Mouse (Mus musculus) ovary, postnatal 36 days (tissue): ENCODE results near the gene Cntn6.

ENCODE experiments used
- DNase-seq: peaks from one replicate; pipeline ENCODE4 v3.0.0; 2022; ENCODE audit warnings: low spot score, mixed read lengths

The Cntn6 gene

DNA sequence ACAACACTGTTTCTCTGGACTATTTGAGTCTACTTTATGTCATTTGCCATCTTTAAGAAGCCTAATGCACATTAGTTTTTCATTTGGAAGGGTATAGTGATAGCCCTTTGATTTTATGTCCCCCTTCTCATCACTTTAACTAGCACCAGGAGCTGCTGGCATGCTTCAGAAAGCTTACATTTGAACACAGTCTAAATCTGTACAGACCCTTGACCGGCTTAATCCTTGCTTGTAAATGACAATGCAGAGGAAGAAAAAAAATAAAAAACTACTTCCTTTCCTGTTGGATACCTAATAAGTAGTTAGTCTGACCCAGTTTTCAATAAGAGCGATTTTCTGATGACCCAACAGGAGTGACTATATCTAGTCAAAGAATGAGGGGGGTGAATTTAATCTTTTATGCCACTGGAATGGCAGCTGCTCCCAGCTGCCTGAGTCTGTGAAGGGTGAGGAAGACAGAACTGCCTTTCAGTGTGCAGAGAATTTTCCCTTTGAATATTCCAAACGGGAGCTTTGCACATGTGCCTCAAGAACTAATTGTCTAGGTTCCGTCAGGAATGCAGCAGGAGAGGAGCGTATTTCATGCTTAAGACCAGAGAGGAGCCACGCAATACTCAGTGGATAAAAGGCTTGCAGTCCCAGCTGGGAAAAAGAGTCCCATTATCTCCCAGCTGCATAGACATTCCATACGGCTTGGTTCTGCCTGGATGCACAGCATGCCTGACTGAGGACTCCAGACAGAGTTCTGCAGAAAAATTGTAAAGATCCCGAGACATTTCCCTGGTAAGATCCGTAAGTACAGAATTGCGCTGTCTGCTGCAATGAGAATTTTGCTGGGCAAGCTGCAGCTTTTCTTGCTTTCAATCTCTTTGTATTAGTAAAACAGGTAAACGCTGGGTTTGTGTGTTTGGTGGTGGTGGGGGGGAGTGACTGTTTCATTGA, at the start of gene Cntn6:
Gene Cntn6, plus strand, starts transcription at position 301 of the 942 bp plus-strand sequence.
- DNase-seq, result no peak

DNA sequence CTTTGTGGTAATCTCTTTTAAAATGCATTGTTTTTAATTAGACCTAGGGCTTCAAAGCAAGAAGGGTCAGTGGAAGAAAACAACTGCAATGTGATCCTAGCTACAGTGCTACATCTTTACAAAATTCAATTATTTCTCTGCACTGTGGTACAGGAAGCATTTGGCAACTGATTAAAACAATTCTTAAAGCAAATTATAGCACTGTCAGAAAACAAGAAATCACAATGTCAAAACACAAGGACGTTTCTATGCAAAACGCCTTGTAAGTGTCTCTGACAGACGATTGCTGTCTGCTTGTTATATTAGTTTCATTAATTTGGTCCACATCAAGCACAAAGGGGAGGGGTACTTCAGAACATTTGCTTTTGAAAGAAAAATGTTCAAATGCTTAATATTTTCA, 48.9 kb upstream of the Cntn6 start:
- DNase-seq, result no peak

DNA sequence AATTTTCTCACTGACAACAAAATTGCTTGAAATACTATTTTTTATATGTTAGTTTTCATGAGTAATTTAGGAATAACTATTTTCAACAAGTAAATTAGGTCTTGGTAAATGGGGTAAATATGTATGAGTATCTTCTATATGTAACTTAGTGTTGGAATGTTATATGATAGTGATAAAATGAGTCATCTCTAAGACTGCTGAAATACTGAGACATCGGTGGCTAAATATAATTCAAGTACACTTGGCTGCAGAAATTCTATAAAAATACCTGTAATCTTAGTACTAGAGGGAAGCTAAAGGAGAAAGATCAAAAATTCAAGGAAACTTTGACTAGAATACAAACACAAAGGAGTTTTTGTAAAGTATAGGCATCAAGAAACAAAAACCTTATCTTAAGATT, 21.9 kb upstream of the Cntn6 start:
- no peak for DNase-seq

DNA sequence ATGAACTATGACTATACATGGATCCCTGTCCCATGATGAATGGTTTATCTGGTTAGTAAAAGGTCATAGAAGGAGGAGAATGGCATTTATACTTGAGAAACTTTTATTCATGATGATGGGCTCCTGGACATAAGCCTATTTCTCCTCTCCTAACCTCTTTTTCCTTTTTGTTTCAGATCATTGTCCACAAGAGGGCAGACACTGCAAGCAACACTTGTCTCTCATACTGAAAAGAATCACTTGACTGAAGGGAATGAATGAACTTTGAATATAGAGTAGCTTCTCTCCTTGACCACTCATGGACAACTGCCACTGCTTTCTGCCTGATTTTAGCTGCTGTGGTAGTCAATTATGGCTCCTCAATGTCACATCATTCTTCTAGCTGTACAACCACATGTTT, 13.3 kb upstream of the Cntn6 start:
- DNase-seq, result no peak

DNA sequence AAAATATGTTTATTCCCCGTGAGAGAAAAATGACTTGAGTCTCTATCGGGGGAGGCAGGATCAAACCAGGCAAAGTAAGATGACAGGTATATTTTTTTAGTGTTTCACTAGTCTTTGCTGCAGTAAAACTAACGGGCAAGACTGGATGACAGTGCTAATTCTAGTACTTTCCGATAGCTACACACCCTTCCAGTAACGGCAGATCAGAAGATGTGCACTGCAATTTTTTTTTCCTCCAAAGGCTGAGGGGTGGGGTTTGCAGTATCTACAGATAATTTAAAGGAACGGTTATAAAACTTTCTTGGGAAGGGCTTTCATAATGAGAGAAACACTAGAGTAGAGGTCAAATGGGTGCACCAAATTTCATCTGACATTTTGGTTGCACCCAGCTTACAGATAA, 869 bp downstream of the Cntn6 start:
- DNase-seq, result no peak

DNA sequence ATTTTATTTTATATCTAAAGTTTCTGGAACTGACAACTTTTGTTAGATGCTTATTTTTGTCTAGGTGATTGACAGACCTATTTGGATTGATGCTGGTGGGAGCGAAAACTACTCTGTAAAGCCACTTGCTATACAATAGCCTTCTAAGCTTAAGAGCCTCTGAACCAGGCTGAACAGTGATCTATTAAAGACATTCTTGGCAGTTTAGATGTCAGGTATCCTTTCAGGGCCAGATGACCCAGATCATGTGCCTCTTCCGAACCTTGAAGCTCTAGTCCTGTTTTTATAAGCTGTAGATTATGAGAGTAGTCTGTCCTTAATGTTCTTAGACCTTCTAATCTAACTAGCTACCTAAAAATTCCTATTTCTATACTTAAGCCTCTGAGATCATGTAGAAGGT, 3.2 kb downstream of the Cntn6 start:
- DNase-seq, result no peak

DNA sequence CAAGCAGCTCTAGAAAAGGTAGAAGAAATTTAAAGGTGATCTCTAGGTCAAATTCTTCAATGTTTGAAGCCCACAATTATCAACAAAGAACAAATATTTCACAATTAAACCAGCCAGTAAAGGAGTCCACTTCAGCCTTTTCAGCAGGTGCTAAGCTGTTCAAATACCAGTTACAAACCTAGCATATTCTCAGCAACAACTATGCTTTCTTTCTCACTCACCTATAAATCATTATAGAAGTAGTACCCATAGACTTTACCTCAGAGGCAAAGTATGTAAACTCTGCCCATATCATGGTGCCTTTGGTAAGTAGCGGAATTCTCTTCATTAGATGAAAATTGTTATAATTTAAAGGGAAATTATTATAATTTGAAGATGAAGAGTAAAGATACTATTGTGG, 71.4 kb downstream of the Cntn6 start:
- DNase-seq, result no peak

DNA sequence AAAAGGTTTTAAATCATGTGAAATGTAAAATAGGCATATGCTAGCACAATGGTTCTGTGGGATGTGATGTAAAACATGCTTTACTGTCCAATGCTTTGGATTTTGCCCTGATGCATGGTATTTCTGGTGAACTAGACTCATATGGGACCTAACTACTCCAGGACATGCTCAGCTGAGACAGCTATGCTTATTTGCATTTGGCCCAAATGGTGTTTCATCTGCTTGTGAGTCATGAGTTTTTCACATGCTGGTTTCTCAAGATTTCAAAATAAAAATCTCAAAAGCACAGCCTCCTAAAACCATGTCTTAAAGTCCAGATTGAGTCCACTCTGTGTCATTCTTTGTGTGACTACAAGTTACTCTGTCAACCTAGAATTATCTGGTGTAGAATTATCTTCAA, 77.0 kb downstream of the Cntn6 start:
- no peak for DNase-seq

DNA sequence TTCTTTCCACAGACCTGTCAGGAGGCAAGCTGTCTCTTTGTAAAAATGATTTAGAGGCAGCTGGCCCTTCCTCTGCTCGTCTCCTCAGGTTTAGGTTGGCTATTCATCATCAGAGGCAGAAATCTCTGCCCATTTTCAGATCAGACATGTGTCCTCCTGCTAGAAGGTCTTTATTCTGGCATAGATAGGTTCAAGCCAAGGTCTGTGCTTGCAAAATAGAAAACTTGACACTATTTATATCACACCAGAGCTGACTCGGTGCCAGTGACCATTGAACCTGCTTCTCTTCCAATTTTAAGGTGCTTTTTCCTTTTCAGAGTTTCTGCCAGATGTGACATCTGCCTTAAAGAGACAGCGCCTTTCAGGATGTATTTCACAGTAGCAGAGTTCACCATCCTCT, 95.4 kb downstream of the Cntn6 start:
- no peak for DNase-seq

DNA sequence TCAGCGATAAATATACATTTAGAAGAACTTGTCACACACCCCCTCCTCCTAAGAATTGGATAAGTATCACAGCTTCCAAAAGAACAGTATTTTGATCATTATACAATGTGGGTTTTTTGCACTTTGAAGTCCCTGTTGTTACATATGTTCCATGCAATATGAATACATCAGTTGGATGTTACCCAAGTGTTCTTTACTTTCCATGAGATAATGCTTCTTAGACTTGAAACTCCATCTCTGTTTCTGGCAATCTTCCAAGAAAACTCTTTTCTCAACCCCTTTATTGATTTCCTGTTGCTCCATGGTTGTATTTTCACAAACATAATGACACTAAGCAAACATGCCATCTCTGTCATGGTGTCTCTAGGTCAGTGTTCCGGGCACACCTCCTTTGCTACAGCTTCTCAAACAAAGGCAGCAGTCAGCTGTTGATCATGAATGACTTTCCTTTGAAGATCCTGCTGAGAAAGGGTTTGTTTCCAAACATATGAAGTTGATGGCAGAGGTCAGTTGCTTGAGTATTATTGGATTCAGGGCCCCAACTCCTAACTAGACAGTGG, 108.3 kb downstream of the Cntn6 start:
- no peak for DNase-seq

DNA sequence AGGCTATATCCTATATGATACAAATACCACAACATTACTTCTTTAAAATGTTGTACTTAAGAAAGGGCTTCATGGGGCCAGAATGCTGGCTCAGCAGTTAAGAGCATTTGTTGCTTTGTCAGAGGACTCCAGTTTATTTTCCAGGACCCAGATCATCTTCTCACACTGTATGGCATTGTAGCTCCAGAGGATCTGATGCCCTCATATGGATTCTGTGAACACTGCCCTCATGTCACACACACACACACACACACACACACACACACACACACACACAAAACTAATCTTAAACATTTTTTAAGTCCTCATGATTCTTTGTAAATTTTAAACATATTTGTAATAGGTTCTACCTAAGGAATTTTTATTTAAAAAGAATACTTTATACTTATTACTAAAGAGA, 110.3 kb downstream of the Cntn6 start:
- no peak for DNase-seq

DNA sequence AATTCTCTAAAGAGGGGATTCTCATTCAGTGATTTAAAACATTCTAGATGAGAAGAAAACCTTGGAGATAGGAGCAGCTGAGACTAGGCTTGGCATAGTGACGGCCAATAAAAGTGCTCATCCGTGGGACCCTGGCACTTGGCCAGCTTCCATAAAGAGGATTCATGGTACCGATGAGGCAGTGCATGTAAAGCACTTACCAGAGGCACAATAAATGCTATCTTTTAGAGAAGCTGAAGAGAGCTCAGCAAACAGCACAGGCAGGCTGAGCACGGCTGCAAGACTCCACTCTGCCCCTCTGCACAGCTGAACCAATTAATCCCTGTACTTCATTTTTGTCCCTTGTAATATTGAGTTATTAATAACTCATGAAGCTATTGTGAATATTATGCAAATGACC, 110.8 kb downstream of the Cntn6 start:
- no peak for DNase-seq

DNA sequence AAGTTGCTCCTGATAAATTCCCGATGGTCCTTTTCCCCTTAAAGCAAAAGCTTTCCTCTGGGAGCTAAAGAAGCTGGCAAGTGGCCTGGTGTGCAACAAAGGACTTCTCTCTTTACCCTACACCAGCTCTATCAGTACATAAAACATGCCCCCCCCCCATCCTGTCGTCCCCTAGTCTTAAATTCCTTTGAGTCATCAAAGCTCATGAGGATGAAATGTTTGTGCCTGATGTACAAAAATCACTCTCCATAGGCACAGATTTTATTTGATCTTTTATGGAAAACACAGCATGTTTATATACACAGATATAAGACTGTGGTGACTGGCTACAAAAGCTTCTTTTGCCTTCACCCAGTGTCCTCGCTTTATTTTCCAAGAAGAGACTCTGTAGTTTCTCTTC, 112.6 kb downstream of the Cntn6 start:
- DNase-seq, result no peak

DNA sequence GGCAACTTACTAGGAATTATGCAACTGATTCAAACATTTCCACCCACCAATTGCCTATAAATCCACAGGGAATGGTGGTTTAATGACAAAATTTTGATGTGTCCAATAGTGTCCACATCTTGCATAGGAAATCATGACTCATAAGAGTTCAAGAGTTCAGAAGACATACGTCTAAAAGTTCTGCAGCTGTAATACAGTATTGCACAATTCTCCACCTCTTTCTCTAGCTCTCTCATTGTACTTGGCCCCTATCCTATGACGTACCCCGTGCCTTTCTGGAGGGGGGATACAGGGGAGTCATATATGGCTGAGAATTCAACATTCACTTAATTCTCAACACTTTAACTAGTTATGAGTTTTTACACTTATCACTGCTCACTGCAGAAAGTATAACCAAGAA, 160.9 kb downstream of the Cntn6 start:
- DNase-seq, result no peak

DNA sequence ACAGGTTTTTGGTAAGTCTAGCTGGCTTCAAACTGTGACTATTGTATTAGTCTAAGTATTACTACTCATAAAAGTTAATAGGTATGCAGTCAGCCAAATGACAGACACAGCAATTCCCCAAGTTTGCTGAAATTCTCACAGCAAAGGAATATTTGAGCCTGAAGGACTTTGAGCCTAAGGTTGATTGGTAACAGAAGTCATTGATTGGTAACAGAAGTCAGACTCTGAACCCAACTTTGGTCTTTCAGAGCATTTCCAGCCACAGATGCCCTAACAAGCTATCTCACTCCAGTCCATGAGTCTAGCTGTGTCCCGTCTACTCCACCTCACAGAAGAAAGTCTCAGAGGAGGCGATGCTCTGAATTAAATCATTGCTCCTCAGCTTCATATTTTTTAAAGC, 176.1 kb downstream of the Cntn6 start:
- DNase-seq, result no peak

DNA sequence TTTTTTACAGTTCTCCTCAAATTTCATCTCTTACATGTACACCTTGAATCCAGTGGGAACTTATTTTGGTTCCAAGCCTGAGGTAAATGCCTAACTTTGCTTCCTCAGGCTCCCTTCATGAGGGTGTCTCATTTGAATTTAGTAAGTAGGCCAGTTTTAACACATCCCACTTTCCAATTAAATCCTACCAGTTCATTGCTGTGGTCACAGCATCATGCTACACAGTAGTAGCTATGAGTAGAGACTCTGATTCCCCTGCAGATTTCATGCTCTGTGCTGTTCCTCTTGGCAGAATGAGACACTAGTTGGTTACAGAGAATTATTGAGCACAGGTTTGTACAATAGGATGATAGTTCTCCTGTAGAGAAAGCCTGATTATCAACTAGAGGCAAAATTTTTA, 181.7 kb downstream of the Cntn6 start:
- no peak for DNase-seq

DNA sequence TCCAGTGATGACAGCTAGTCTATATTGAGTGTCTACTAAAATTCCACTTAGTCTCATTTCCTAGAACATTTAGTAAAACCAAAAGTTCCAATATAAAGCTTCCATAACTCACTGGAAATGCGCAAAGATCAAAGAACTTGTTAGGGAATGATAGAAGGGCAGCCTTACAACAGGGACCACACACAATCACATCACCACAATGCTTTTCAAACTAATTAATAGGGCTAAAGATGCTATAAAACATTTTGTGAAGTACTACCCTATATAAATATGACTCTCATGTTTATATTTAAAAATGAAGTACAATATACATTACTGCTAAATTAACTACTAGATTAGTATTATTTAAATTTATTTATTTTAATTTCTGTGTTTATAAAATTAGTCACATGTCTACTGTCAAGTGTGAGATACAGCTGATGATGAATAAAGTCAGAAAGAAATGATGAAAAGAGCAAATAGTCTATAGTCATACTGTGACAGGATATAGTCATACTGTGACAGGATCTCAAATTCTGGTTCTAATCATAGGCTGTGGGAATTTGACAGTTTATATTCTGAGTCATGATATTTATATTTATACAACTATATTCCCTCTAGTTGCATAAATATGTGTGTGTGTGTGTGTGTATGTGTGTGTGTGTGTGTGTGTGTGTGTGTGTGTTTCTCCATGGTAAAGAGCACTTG, 187.4 kb downstream of the Cntn6 start:
- no peak for DNase-seq

DNA sequence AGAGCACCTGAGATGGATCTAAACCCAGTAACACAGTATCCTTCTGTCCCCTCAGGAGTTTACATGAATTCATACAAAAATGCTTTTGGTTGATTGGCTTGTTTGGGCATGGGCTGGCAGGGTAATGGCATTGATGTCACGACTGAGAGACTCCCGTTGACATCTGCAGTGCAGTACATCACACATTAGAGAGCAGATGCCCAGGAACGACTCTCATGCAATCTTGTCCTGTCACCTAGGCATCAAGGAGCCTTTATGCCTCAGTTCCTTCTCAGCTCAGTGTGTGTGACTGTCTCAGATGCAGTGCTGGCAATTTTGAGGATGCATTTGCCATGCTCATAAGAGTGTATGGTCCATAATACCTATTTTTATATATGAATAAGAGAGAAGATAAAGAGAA, 195.4 kb downstream of the Cntn6 start:
- DNase-seq, result no peak

DNA sequence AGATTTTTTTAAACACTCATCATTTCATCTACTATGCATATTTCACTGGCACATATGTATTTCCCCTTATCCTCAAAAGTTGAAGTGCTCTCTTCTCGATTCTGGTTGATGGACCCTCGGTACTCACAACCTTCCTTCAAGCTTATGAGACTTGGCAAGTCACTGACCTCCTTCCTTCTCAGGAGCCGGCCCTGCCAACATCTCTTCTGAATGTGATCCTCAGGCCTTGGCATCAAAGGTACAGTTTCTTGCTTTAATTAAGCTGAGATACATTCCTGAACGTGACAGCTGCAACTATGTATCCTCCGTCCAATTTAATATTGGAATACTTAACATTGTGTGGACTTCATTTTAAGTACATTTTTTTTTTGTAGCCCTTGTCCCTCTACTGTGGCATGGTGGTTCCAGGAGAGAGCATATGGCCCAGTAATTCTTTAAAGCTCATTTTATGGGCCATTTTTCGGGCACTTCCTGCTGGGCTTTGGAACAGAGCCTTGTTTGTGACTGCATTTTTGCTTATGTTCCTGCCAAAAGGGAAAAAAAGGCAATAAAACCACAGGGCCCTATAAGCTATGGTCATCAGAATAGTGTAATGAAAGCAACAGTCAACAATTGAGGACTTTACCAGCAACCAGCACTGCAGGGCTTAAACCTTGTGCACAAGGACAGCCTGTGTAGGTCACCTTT, 196.0 kb downstream of the Cntn6 start:
- no peak for DNase-seq

DNA sequence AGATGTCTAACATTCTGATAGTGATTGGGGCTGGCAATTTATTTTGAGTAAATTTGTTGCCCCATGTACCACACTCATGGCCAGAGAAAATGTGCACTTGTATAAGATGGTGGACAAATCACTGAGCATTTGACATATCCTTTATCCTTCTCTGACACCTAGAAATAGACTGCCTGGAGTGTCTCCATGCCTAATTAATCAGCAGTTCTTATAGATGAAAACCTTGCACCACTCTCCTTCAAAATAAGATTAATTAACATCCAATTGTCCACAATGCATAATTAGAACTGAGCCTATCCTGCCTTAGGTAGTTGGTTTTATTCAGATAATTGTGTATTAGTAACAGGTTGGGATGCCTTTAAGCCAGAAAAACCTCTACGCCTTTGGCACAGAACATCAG, 236.0 kb downstream of the Cntn6 start:
- no peak for DNase-seq

DNA sequence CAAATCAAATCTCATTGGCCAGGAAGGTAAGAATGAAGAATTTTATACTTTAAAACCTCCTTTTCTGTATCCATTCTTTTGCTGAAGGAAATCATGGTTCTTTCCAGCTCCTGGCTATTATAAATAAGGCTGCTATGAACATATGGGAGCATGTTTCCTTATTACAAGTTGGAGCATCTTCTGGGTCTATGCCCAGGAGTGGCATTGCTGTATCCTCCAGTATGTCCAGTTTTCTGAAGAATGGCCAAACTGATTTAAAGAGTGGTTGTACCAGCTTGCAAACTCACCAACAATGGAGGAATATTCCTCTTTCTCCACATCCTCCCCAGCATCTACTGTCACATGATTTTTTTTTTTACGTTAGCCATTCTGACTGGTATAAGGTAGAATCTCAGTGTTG, 241.7 kb downstream of the Cntn6 start:
- DNase-seq, result no peak

DNA sequence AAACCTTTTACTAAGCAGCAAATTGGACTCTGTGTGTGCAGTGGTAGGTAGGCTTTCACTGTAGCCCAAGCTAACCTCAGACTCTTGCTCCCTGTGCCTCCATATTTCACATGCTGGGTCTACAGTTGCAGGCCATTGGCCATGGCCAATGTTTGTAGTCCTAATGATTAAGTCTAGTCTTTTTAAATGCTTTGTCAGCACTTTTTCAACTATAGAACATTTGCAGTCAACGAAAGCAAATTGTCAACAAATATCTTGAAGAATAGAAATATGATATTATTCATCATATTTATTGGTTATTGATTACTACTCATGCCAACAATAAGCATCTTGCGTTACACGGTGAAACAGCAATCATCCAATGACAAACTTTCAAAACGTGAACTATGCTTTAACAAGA, 246.4 kb downstream of the Cntn6 start:
- DNase-seq, result no peak

DNA sequence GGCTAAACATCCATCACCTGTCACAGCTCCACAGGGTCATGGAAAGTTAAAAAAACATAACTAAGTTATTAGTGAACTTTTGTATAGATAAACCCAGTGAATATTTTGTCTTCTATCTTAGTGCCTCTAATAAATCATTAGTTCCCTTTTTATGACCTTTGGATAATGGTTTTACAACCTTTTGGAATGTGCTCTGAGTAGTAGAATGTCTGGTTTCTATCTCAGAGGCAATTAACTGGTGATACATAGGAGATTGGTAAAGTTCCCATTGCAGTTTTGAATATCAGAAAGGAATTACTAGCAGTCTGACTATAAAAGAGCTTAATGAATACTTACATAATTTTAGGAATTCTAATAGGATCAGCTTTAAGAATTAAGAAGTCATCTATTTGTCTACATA, 265.5 kb downstream of the Cntn6 start:
- DNase-seq, result no peak
